Mouse (Mus musculus) erythroblast, embryonic 14.5 days (primary cell): ENCODE results near the gene Rhox2h. TPM values are rescaled to one million over a fixed set of nuclear protein-coding genes. Genes with fewer than 3 reads are reported as not detected.
"Not testable (repeated sequence)": the region's sequence is repeated elsewhere in the genome, so short reads cannot be mapped to it uniquely, and the experiment has no call there.

Source experiments
- H3K27me3 ChIP-seq: 2 replicates; pipeline ENCODE4 v1.6.1; 2012; ENCODE audit warnings: inconsistent platforms; ENCODE audit not compliant: control insufficient read depth
- H3K36me3 ChIP-seq: 2 replicates; pipeline ENCODE4 v1.6.1; 2012; ENCODE audit warnings: mild to moderate bottlenecking, inconsistent platforms; ENCODE audit not compliant: control insufficient read depth
- H3K4me1 ChIP-seq: 2 replicates; pipeline ENCODE4 v1.6.1; 2012; ENCODE audit warnings: inconsistent platforms; ENCODE audit not compliant: control insufficient read depth
- H3K4me3 ChIP-seq: replicated peaks from 2 replicates; pipeline ENCODE3; 2012; ENCODE audit warnings: moderate library complexity, mild to moderate bottlenecking, inconsistent platforms
- H3K9me3 ChIP-seq: 2 replicates; pipeline ENCODE4 v1.6.1; 2012; ENCODE audit warnings: low read length, inconsistent platforms, mixed read lengths; ENCODE audit not compliant: control insufficient read depth
- GATA1 ChIP-seq: IDR thresholded peaks from 2 replicates; pipeline ENCODE4 v1.6.1; 2012; ENCODE audit warnings: low read length, inconsistent platforms, mixed read lengths
- TAL1 ChIP-seq: IDR thresholded peaks from 3 replicates; pipeline ENCODE4 v1.6.1; 2012; ENCODE audit warnings: low read length, inconsistent platforms, mixed read lengths
- polyA plus RNA-seq: library from polyadenylated mRNA; stranded (reverse); fragments of >175 nt; gene quantifications from 2 replicates; pipeline ENCODE4 v1.2.3, GENCODE M21; 2012

Gene Rhox2h
- not detected in 2 replicates for polyA plus RNA-seq

DNA sequence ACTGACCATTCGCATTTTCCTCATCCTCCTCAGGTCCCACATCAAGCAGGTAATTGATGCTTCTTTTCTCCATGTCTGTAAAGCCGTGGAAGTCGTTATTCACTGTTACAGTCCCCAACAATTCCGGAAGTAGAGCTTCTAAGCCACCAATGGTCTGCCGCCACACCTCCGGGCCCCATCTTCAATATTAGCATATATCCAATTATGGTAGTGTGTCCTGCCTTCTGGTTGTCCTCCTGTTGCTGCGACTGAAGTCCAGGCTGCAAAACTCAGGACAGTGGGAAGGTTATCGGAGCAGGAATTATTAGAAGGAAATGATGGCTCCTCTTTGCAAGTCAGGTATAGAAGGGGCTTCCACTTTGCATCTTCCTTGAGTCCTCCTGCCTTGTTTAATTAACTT lies at the start of gene Rhox2h:
Rhox2h (minus strand) TSS at position 101 of the 400 bp plus-strand sequence.
- H3K27me3 ChIP-seq: not testable (repeated sequence)

GRCm38 (mm10) chrX:37701821-37702387 lies 28.8 kb upstream of the Rhox2h start:
- H3K36me3 ChIP-seq: no peaks in the 10 kb centered on the region
- H3K9me3 ChIP-seq: no peaks in the 10 kb centered on the region
- H3K4me3 ChIP-seq: no peak overlapping the region
- no peaks in the 10 kb centered on the region for H3K27me3 ChIP-seq
- TF ChIP-seq TAL1: no peak
- TF ChIP-seq GATA1: no peak
- H3K4me1 ChIP-seq: no peaks in the 10 kb centered on the region

More for the DNA sequence above, at the start of gene Rhox2h:
- H3K4me1 ChIP-seq, H3K4me3 ChIP-seq, H3K9me3 ChIP-seq, H3K36me3 ChIP-seq: not testable (repeated sequence)

- H3K36me3 ChIP-seq: no peaks in the 10 kb centered on the region
- H3K4me3 ChIP-seq: no peak overlapping the region
- H3K4me1 ChIP-seq: no peaks in the 10 kb centered on the region
- TF ChIP-seq TAL1: no peak
- TF ChIP-seq GATA1: no peak
- H3K9me3 ChIP-seq: no peaks in the 10 kb centered on the region
- no peaks in the 10 kb centered on the region for H3K27me3 ChIP-seq
These were observed 19.2 kb upstream of the Rhox2h start for GRCm38 (mm10) chrX:37692261-37692660.

- Histone ChIP-seq H3K4me1 (no peaks in the 10 kb centered on the region), H3K27me3 (no peaks in the 10 kb centered on the region; the same call in 1 of the 2 replicates), H3K4me3 (no peak overlapping the region), H3K36me3 (no peaks in the 10 kb centered on the region), H3K9me3 (peaks cover 34% of the 10 kb centered on the region)
- TF ChIP-seq GATA1 (no peak), TAL1 (no peak)
These were observed 10.1 kb upstream of the Rhox2h start for GRCm38 (mm10) chrX:37683031-37683715.

DNA sequence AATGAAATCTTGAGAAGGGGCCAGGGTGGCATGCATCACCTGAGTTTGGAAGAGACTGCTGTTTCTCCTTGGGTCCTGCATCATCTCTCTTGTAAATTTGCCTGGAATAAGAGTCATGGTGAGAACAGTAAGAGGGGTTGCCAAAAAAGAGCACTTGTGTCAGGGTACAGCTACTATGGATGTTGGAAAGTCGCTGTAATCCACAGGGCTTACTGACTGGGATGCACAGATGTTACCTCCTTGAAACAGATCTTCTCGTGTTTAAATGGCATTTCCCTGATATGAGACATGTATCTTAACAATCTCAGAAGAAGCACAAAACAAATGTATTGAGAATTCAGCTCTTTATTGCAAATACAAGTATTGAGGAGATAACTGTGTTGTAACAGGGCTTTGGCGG lies 4.4 kb downstream of the Rhox2h start, which contains the start of gene Rhox3h:
Rhox3h (minus strand) TSS at position 101 of the 400 bp plus-strand sequence.
- H3K27me3 ChIP-seq, H3K36me3 ChIP-seq, H3K4me1 ChIP-seq, H3K9me3 ChIP-seq, H3K4me3 ChIP-seq: not testable (repeated sequence)

- H3K9me3 ChIP-seq, H3K27me3 ChIP-seq, H3K36me3 ChIP-seq, H3K4me1 ChIP-seq, H3K4me3 ChIP-seq: not testable (repeated sequence)
These were observed 21.9 kb downstream of the Rhox2h start, which contains the start of gene Rhox4g for GRCm38 (mm10) chrX:37651227-37651626. Gene Rhox4g (minus strand): TSS chrX:37651327.

- H3K9me3 ChIP-seq, H3K36me3 ChIP-seq, H3K27me3 ChIP-seq: not testable (repeated sequence)
These were observed 29.7 kb downstream of the Rhox2h start, which contains the start of gene Rhox2g for GRCm38 (mm10) chrX:37643370-37643769. Gene Rhox2g (minus strand): TSS chrX:37643470.

GRCm38 (mm10) chrX:37628512-37628911 lies 44.6 kb downstream of the Rhox2h start, which contains the start of gene Rhox3g:
Gene Rhox3g (minus strand): TSS chrX:37628612.
- H3K4me1 ChIP-seq, H3K27me3 ChIP-seq, H3K36me3 ChIP-seq, H3K4me3 ChIP-seq, H3K9me3 ChIP-seq: not testable (repeated sequence)

More at GRCm38 (mm10) chrX:37643370-37643769, 29.7 kb downstream of the Rhox2h start, which contains the start of gene Rhox2g:
- H3K4me1 ChIP-seq, H3K4me3 ChIP-seq: not testable (repeated sequence)

Other genes starting within 250 kb of the Rhox2h start
- gene Rhox4b, start 240.8 kb downstream of the Rhox2h start, polyA plus RNA-seq: not detected in 2 replicates
- not detected in 2 replicates for gene Rhox2c, start 219.6 kb downstream of the Rhox2h start, polyA plus RNA-seq
- gene Rhox3c, start 214.7 kb downstream of the Rhox2h start, polyA plus RNA-seq: not detected in 2 replicates
- not detected in 2 replicates for gene Rhox4c, start 192.9 kb downstream of the Rhox2h start, polyA plus RNA-seq
- gene Rhox2d, start 179.8 kb downstream of the Rhox2h start, polyA plus RNA-seq: not detected in 2 replicates
- gene Rhox4d, start 158.9 kb downstream of the Rhox2h start, polyA plus RNA-seq: not detected in 2 replicates
- gene Rhox2e, start 142.8 kb downstream of the Rhox2h start, polyA plus RNA-seq: not detected in 2 replicates
- gene Rhox3e, start 131.3 kb downstream of the Rhox2h start, polyA plus RNA-seq: not detected in 2 replicates
- gene Rhox4e, start 115.9 kb downstream of the Rhox2h start, polyA plus RNA-seq: not detected in 2 replicates
- not detected in 2 replicates for gene Rhox2f, start 101.9 kb downstream of the Rhox2h start, polyA plus RNA-seq
- gene Rhox3f, start 92.3 kb downstream of the Rhox2h start, polyA plus RNA-seq: not detected in 2 replicates
- not detected in 2 replicates for gene Rhox4f, start 65.6 kb downstream of the Rhox2h start, polyA plus RNA-seq
- not detected in 2 replicates for gene Rhox3g, start 44.7 kb downstream of the Rhox2h start, polyA plus RNA-seq
- not detected in 2 replicates for gene Rhox2g, start 29.8 kb downstream of the Rhox2h start, polyA plus RNA-seq
- gene Rhox4g, start 21.9 kb downstream of the Rhox2h start, polyA plus RNA-seq: not detected in 2 replicates
- gene Rhox3h, start 4.5 kb downstream of the Rhox2h start, polyA plus RNA-seq: not detected in 2 replicates
- gene Rhox5, start 131.6 kb upstream of the Rhox2h start, polyA plus RNA-seq: 0.07 TPM in 1 of 2 replicates, not detected in the other
- gene Rhox6, start 153.6 kb upstream of the Rhox2h start, polyA plus RNA-seq: not detected in 2 replicates
- gene Rhox7a, start 158.4 kb upstream of the Rhox2h start, polyA plus RNA-seq: not detected in 2 replicates
- not detected in 2 replicates for gene Rhox8, start 205.7 kb upstream of the Rhox2h start, polyA plus RNA-seq
- gene Rhox7b, start 224.0 kb upstream of the Rhox2h start, polyA plus RNA-seq: not detected in 2 replicates
- not detected in 2 replicates for gene Rhox9, start 228.5 kb upstream of the Rhox2h start, polyA plus RNA-seq